Mouse (Mus musculus): ENCODE results near the gene Zfp831. TPM values are rescaled to one million over a fixed set of nuclear protein-coding genes. Genes with fewer than 3 reads are reported as not detected.

The Zfp831 gene
- total RNA-seq (2021): under 1 TPM; 0.03 to 0.10 TPM
- long read RNA-seq, experiment 1: 0 reads
- long read RNA-seq, experiment 2: 0 reads

GRCm38 (mm10) chr2:174643448-174644144 lies at the start of gene Zfp831:
Zfp831 (plus strand) TSS chr2:174643534.
- DNase-seq: no peak

GRCm38 (mm10) chr2:174594965-174595364 lies 48.4 kb upstream of the Zfp831 start:
- DNase-seq: no peak

GRCm38 (mm10) chr2:174595611-174596010 lies 47.7 kb upstream of the Zfp831 start:
- peak; percentile 33 to 62 for DNase-seq

- no peak for DNase-seq
Measured at GRCm38 (mm10) chr2:174596457-174596856, 46.9 kb upstream of the Zfp831 start.

GRCm38 (mm10) chr2:174598451-174598850 lies 44.9 kb upstream of the Zfp831 start:
- no peak for DNase-seq

GRCm38 (mm10) chr2:174599071-174599635 lies 44.2 kb upstream of the Zfp831 start:
- no peak for DNase-seq

- peak; percentile 81 to 83 for DNase-seq
Measured at GRCm38 (mm10) chr2:174599853-174600271, 43.5 kb upstream of the Zfp831 start.

- no peak for DNase-seq
Measured at GRCm38 (mm10) chr2:174601938-174602685, 41.2 kb upstream of the Zfp831 start.

GRCm38 (mm10) chr2:174603321-174603720 lies 40.0 kb upstream of the Zfp831 start:
- DNase-seq: no peak

- no peak for DNase-seq
Measured at GRCm38 (mm10) chr2:174605020-174605419, 38.3 kb upstream of the Zfp831 start.

GRCm38 (mm10) chr2:174605442-174606087 lies 37.8 kb upstream of the Zfp831 start:
- no peak for DNase-seq

- no peak for DNase-seq
Measured at GRCm38 (mm10) chr2:174606376-174606775, 37.0 kb upstream of the Zfp831 start.

GRCm38 (mm10) chr2:174609892-174610291 lies 33.4 kb upstream of the Zfp831 start:
- no peak for DNase-seq

- peak in 1 of 2 experiments; percentile 39 for DNase-seq
Measured at GRCm38 (mm10) chr2:174612386-174613063, 30.8 kb upstream of the Zfp831 start.

- DNase-seq: no peak
Measured at GRCm38 (mm10) chr2:174613221-174613620, 30.1 kb upstream of the Zfp831 start.

GRCm38 (mm10) chr2:174613921-174614441 lies 29.4 kb upstream of the Zfp831 start:
- DNase-seq: no peak

GRCm38 (mm10) chr2:174621881-174622280 lies 21.5 kb upstream of the Zfp831 start:
- no peak for DNase-seq

- DNase-seq: no peak
Measured at GRCm38 (mm10) chr2:174624430-174624829, 18.9 kb upstream of the Zfp831 start.

- no peak for DNase-seq
Measured at GRCm38 (mm10) chr2:174627021-174627420, 16.3 kb upstream of the Zfp831 start.

- no peak for DNase-seq
Measured at GRCm38 (mm10) chr2:174629299-174629850, 14.0 kb upstream of the Zfp831 start.

- DNase-seq: no peak
Measured at GRCm38 (mm10) chr2:174636750-174637149, 6.6 kb upstream of the Zfp831 start.

All from adrenal gland, postnatal 36 days (tissue).